Mouse (Mus musculus) Patski (cell line): Measurements from ENCODE around the gene Bag5. TPM values are rescaled to one million over a fixed set of nuclear protein-coding genes. Genes with fewer than 3 reads are reported as not detected.

Experiments
- ATAC-seq: fragments of 100-300 bp; one replicate; pipeline ENCODE4 v1.8.0; 2021
- CTCF ChIA-PET: fragments of 350-600 bp; sonication (Branson Sonifier 250); formaldehyde crosslinking; loops from one replicate; lab custom pipeline; 2022; ENCODE audit warnings: inconsistent platforms; lab: Charles Lee
- POLR2A ChIA-PET: fragments of 350-600 bp; sonication (Branson Sonifier 250); formaldehyde crosslinking; loops from one replicate; lab custom pipeline; 2022; ENCODE audit warnings: antibody characterized with exemption, inconsistent platforms; lab: Charles Lee
- DNase-seq: peaks from one replicate; pipeline ENCODE4 v3.0.0-alpha.2; 2011; ENCODE audit warnings: low read depth, low spot score
- H3K27me3 ChIP-seq: fragments of 371-371 bp; one replicate; pipeline ENCODE4 v1.5.1; 2021
- CTCF ChIP-seq: fragments of 100-300 bp; IDR thresholded peaks from one replicate; pipeline ENCODE4 v1.5.1; 2021
- in situ Hi-C: fragments of 300-500 bp; cut with MboI; formaldehyde crosslinking; loops from 3 replicates; pipeline ENCODE4 v1.11.1; 2018; ENCODE audit warnings: low pct_unique_long_range_greater_than_20kb, mixed read lengths
- polyA plus RNA-seq: library from polyadenylated mRNA; unstranded; gene quantifications from one replicate; pipeline ENCODE4 v1.2.3, GENCODE M21; 2021

Gene Bag5
- polyA plus RNA-seq = 40.1 TPM

DNA sequence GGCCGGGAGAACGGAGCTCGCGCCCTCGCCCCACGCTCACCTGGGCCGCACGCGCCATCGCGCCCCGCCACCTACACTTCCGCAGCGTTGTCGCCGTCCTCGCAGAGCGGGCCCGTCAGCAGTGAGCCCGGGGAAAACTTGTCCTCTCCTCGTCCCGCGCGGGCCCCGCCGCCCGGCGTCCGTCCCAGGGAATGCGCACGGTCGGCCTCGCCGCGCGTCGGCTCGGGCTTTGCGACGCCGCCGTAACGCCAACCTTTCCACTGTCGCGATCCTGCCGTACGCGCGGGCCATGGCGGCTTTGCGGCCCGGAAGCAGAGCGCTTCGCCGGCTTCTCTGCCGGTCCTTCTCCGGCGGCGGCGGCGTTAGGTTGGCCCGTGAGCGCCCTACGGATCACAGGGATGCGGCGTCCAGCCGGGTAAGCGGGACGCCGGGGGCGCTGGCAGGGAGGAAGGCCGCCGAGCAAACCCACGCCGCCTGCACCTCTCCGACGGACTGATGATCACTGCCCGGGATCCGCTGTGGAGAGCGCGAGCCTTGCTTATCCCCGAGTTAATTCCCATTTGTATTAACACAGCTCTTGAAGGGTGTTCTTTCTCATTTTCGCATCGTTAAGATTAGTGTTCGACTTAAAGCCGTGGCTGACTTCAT is at the start of gene Bag5, which contains the start of gene Apopt1:
Gene Bag5, minus strand, starts transcription at position 254 of the 648 bp plus-strand sequence.
Gene Apopt1, plus strand, starts transcription at position 258 of the 648 bp plus-strand sequence.
- CTCF ChIA-PET = no interaction called here
- ATAC-seq = peak; percentile 85

DNA sequence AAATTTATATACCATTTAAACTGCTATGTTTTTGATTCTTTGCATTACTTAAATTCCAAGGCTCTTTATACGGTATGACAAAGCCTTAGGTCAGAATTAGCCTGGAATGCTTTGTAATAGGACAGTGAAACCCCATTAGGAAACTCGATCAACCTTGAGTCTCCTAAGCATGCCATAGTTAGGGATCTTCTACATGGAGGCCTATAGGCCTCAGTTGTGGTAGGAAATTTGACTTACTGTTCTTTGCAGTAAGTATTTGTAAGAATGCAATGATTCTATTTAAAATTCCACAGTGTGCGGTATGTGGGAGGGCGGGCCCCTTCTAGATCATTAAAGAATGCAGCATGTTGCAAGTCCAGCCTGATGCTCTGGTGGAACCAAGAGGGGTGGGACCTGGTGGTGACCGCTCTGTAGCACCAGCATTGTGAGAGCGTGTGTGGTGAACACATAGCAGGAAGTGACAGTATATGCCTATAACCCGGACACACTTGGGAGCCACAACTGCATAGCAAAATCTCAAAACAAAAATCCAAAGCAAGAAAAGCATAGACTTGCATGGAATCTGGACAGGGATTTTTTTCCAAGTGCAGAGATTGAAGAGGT is 47.4 kb upstream of the Bag5 start:
- TF ChIP-seq CTCF = no peak
- DNase-seq = no peak
- ChIA-PET POLR2A (no interaction called here), CTCF (no interaction called here)
- no peak for ATAC-seq
- in situ Hi-C loops = no loop called here
- H3K27me3 ChIP-seq = no peaks in the 10 kb centered on the region

More for the DNA sequence above, at the start of gene Bag5, which contains the start of gene Apopt1:
- POLR2A ChIA-PET = interaction anchor here (0.8 to 1.1 kb wide), 3 partner anchors 12 to 47 kb away, joined by 3 read pairs; no protein-coding TSS in a partner anchor
- TF ChIP-seq CTCF = no peak
- H3K27me3 ChIP-seq = no peaks in the 10 kb centered on the region
- in situ Hi-C loops = no loop called here
- DNase-seq = no peak

DNA sequence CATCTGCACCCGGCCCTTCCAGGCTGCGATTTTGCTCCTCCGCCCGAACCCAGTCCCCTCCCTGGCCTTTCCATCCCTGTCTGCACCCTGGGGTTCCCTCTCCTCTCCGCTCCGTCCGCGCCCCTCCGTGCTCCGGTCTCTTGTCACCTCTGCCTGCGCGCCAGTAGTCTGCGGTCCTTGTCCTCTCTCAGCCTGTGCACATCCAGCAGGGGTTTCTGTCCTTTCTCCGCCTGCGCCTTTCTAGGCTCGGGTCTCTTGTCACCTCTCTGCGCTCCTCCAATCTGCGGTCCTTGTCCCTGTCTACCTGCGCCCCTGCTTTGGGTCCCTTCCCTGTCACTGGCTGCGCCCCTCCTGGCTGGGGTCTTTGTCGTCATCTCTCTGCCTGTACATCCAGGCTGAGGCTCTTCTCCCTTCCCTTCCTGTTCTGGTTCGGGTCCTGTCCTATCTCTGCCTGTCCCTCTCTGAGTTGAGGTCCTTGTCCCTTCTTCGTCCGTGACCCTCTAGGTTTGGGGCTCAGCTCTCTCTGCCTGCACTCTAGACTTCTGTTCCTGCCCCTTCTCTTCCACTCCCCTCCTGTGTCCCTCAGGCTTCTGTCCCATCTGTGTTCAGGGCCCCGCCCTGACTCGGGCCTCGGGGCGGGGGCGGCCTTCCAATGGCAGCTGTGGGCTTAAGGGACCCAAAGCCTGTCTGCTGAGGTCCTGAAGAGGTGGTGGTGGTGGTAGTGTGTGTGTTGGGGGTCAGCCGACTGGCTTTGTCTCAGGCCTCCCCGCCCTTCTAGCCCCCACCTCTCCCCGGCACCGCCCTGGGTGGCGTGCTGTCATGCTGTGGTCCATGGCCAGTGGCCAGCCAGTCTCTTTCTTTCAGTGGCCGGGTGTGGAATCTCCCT is 46.4 kb upstream of the Bag5 start:
- H3K27me3 ChIP-seq = no peaks in the 10 kb centered on the region
- in situ Hi-C loops = no loop called here
- TF ChIP-seq CTCF = no peak
- POLR2A ChIA-PET = no interaction called here
- ATAC-seq = peak; percentile 17
- CTCF ChIA-PET = no interaction called here
- no peak for DNase-seq

DNA sequence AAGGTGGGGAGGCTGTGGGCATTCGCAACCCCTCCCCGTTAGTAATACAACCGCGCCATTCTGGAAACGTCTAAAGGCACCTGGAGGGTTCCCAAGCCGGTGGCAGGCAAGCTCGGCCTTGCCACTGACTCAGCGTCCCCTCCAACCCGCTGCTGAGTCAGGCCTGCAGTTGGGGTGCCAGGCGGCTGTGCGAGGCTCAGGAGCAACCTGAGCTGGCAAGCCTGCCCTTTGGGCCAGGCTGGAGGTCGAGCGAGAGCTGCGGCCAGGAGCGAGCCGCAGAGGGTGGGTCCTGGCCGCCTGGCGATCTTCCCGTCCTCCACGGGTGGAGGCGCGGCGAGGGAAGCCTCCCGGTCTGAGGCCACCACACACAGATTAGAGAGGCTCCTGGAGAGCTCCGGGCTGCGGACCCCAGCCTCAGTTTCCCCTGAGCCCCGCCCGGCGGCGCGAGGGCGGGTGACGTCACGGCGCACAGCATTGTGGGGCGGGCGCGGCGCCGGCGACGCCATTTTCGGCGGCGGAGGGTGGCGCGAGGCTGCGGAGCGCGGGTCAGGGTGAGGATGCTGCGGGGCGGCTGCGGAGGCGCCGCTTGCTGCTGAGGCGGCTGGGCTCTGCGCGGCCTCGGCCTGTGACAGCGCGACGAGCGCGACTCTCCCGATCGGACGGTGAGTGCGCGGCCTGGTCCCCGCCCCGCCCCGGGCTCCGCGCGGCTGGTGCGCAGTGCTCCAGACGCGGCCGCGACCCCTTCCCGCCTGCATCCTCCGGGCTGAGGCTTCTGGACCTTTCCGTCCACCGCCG is 45.5 kb upstream of the Bag5 start, which contains the start of gene Klc1:
Gene Klc1, plus strand, starts transcription at position 469 of the 795 bp plus-strand sequence.
- H3K27me3 ChIP-seq = no peaks in the 10 kb centered on the region
- no peak for TF ChIP-seq CTCF
- ATAC-seq = peak; percentile 37
- POLR2A ChIA-PET = no interaction called here
- CTCF ChIA-PET = no interaction called here
- DNase-seq = no peak
- in situ Hi-C loops = no loop called here

DNA sequence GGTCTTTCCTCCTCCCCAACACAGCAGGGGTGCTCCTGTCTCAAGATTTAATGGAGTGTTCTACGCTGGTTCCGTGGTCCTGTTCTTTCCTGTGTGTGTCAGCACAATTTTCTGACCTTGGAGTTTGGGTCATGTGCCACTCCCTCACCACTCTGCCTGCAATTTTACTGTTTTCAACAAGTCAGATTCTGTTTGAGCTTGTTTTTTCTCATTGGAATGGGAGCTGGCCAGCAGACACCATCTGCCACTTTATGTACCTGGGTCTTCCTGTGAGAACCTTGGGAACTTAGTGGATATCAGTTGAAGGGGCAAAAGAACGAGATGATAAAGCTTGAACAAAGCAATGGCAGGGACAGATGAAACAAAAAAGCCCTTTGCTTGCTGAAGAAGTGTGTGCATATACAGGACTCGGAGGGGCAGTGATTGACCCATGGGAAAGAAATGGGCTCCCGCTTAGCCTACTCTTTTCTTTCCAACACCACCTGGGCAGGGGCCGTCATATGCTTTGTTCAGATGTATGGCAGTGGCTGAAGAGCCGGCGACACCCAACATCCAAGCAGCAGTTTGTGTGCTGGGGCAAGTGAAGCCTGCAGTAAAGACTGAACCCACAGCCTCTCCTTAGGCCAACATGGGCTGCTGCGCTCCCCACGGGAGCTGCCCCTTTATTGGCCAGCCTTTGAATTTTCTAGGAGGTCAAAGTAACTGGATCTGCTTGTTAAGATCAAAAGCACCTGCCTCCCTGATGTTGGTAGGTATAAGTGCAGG is 44.7 kb upstream of the Bag5 start:
- TF ChIP-seq CTCF = no peak
- no peak for DNase-seq
- H3K27me3 ChIP-seq = no peaks in the 10 kb centered on the region
- ChIA-PET POLR2A (no interaction called here), CTCF (no interaction called here)
- in situ Hi-C loops = no loop called here
- ATAC-seq = no peak

DNA sequence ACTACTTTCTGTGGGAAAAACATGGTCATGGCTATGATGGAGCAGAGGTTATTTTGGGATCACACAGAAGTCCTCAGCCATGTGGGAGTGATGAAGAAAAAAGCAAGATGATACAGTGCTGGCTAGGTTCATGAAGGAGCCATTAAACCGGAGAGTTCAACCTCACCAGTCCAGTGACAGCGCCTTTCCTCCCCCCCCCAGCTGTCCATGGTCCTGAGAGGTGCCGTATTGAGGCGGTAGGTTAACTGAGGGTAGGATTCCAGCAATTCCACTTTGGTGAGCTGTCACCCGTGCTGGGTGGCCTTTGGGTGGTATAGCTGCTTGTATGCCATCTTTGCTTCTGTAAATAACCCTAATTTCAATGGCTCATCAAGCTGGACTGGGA is 43.6 kb upstream of the Bag5 start:
- no peaks in the 10 kb centered on the region for H3K27me3 ChIP-seq
- ATAC-seq (no peak), DNase-seq (no peak)
- no peak for TF ChIP-seq CTCF
- in situ Hi-C loops = no loop called here
- CTCF ChIA-PET = no interaction called here
- POLR2A ChIA-PET = no interaction called here

DNA sequence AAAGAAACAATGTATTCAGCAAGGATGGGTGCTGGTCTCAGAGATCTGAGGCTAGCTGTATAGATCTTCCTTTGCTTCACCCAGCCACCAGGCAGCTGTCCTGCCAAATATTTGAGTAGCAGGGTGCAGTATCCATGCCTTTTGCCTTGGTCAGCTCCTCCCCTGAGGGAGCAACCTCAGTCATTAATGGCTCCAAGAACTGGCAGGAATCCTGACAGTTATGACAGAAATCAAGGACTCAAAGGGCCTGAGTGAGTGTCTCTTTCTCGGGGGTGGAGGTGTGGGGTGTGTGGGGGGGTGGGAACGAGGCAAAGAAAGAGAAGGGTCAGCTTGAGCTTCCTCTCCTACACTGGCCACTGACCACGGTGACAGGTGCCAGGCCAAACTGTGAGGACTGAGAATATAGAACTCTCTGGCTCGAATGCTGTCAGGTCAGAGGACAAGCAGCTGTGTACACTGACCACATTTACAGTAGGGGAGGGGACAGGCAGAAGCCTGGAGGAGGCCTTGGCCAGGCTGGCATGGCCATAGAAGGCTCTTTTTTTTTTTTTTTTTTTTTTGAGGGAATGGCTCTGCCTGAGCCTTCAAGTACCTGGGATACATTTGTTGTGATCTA is 43.1 kb upstream of the Bag5 start:
- H3K27me3 ChIP-seq = no peaks in the 10 kb centered on the region
- TF ChIP-seq CTCF = no peak
- DNase-seq (no peak), ATAC-seq (no peak)
- CTCF ChIA-PET = no interaction called here
- POLR2A ChIA-PET = interaction anchor here (1.0 kb wide), 1 partner anchor 17 kb away, joined by 3 read pairs; no protein-coding TSS in a partner anchor
- in situ Hi-C loops = no loop called here

DNA sequence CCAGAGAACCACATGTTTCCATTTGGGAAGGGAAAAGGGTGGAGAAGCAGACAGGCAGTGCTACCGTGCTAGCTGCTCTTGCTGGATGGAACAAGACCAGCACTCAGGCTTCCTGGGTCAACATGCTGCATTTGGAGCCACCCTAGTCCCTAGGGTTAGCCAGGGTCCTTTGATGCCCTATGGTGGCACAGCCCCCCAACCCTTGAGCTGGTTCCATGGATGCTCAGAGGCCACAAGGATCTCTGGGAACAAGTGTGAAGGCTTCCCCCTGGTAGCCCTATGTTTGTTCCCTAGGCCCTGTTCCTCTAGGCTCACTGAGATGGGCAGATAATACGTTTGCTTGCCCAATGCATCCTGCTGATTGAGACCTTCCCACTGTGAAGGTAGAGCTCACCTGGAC is 42.2 kb upstream of the Bag5 start:
- no peak for TF ChIP-seq CTCF
- CTCF ChIA-PET = no interaction called here
- ATAC-seq (no peak), DNase-seq (no peak)
- in situ Hi-C loops = no loop called here
- H3K27me3 ChIP-seq = no peaks in the 10 kb centered on the region
- POLR2A ChIA-PET = interaction anchor here (1.0 kb wide), 1 partner anchor 16 kb away, joined by 3 read pairs; no protein-coding TSS in a partner anchor

DNA sequence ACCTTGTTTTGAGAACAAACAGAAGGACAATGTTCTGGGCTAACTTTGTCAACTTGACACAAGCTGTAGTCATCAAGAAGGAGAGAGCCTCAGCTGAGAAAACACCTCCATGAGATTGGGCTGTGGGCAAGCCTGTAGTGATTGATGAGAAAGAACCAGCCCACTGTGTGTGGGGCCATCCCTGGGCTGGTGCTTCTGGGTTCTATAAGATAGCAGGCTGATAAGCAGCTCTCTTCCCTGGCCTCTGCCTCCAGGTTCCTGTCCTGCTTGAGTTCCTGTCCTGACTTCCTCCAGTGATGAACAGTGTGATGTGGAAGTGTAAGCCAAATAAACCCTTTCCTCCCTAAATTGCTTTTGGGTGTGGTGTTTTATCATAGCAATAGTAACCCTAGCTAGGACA is 41.7 kb upstream of the Bag5 start:
- in situ Hi-C loops = no loop called here

More for the DNA sequence above, 41.7 kb upstream of the Bag5 start:
- DNase-seq (no peak), ATAC-seq (no peak)
- H3K27me3 ChIP-seq = no peaks in the 10 kb centered on the region
- POLR2A ChIA-PET = no interaction called here
- CTCF ChIA-PET = no interaction called here
- no peak for TF ChIP-seq CTCF
